ENCODE assay signal across 13 mouse cellular contexts in genomic region chr19:19246837-19247560, GRCm38 (mm10).
A peak's percentile ranks its signal among the peaks of the same experiment; 100 is the strongest.
DNase-seq lines count a peak whose midpoint lies in the region; ATAC-seq and TF ChIP-seq lines count a peak whose summit lies in the region.
"Had no signal": no experiment of that assay in that cellular context is flagged by ENCODE, and none has a peak within 500 bp of the region (broad histone marks: within the 10 kb centered on the region; RNA-seq: fewer than 3 reads in every experiment).

No protein-coding gene starts in this region.

- H3ac ChIP-seq in C2C12 (ENCODE audit: control insufficient read depth, insufficient read length, low read depth): no peak overlapping the region

- H3K4me1 ChIP-seq in forebrain, embryonic 12.5 days: peaks cover 8% of the 10 kb centered on the region
- peaks cover 8% of the 10 kb centered on the region for H3K4me1 ChIP-seq in midbrain, embryonic 12.5 days
- H3K4me1 ChIP-seq in intestine, postnatal 0 days (replicated peaks; ENCODE audit: control insufficient read depth, insufficient read depth, low read length): no peaks in the 10 kb centered on the region
- H3K4me1 ChIP-seq: hindbrain, embryonic 15.5 days had no signal

- peak overlapping the region; percentile 20 for H3K4me2 ChIP-seq in forebrain, embryonic 12.5 days
- peak overlapping the region; percentile 17; the same call in 1 of the 2 replicates for H3K4me2 ChIP-seq in midbrain, embryonic 12.5 days (replicated peaks)
- no peak overlapping the region for H3K4me2 ChIP-seq in intestine, postnatal 0 days (replicated peaks; ENCODE audit: low read depth)
- H3K4me2 ChIP-seq: hindbrain, embryonic 15.5 days had no signal

- H3K9ac ChIP-seq in forebrain, embryonic 12.5 days: no peak overlapping the region
- H3K9ac ChIP-seq in midbrain, embryonic 12.5 days (replicated peaks): no peak overlapping the region
- H3K9ac ChIP-seq in intestine, postnatal 0 days (ENCODE audit: low read depth, low read length): no peak overlapping the region
- H3K9ac ChIP-seq: hindbrain, embryonic 15.5 days had no signal

- H3K4me3 ChIP-seq in C2C12 (ENCODE audit: insufficient read depth, poor library complexity, severe bottlenecking): no peak overlapping the region
- H3K4me3 ChIP-seq in forebrain, embryonic 12.5 days (replicated peaks): no peak overlapping the region
- no peak overlapping the region for H3K4me3 ChIP-seq in midbrain, embryonic 12.5 days
- no peak overlapping the region for H3K4me3 ChIP-seq in intestine, postnatal 0 days (ENCODE audit: low read depth, low read length)
- H3K4me3 ChIP-seq: hindbrain, embryonic 15.5 days had no signal

- H3K79me3 ChIP-seq in C2C12 (ENCODE audit: low read depth): no peaks in the 10 kb centered on the region

- H3K79me2 ChIP-seq in C2C12 (ENCODE audit: control insufficient read depth, insufficient read depth): no peaks in the 10 kb centered on the region

- TF ChIP-seq CTCF in C2C12 (IDR thresholded peaks at IDR 0.05; ENCODE audit: control insufficient read depth, insufficient read depth, insufficient read length): no peak
- no peak for TF ChIP-seq CTCF in intestine, postnatal 0 days (IDR thresholded peaks at IDR 0.05; ENCODE audit: low read depth)

- no peaks in the 10 kb centered on the region for H3K36me3 ChIP-seq in C2C12 (ENCODE audit: control insufficient read depth, insufficient read depth)
- no peaks in the 10 kb centered on the region for H3K36me3 ChIP-seq in forebrain, embryonic 12.5 days (replicated peaks)
- no peaks in the 10 kb centered on the region for H3K36me3 ChIP-seq in midbrain, embryonic 12.5 days
- H3K36me3 ChIP-seq in intestine, postnatal 0 days (ENCODE audit: control insufficient read depth, insufficient read depth): no peaks in the 10 kb centered on the region
- H3K36me3 ChIP-seq: hindbrain, embryonic 15.5 days had no signal

- peak; percentile 70 for DNase-seq in R1 (ENCODE audit: low read depth, low spot score)
- DNase-seq in thymus, adult 18-20 months: no peak
- DNase-seq in urinary bladder, postnatal 36 days (ENCODE audit: low spot score in 2 of 2): no peak
- DNase-seq in B cell, adult 2 months: no peak
- DNase-seq: gastrocnemius, postnatal 10 days; left cerebral cortex, postnatal 4 days; lung, adult 2 months; thymus, postnatal 36 days had no signal

- no peak overlapping the region for H3K27ac ChIP-seq in forebrain, embryonic 12.5 days
- H3K27ac ChIP-seq in midbrain, embryonic 12.5 days (replicated peaks): no peak overlapping the region
- H3K27ac ChIP-seq in intestine, postnatal 0 days (ENCODE audit: low read depth, low read length): no peak overlapping the region
- H3K27ac ChIP-seq: hindbrain, embryonic 15.5 days had no signal

- ATAC-seq in forebrain, embryonic 12.5 days (ENCODE audit: low FRiP score): peak; percentile 83
- ATAC-seq in midbrain, embryonic 12.5 days (ENCODE audit: low FRiP score, low read depth): peak; percentile 91
- ATAC-seq in intestine, postnatal 0 days: no peak

- no peaks in the 10 kb centered on the region for H3K27me3 ChIP-seq in C2C12 (ENCODE audit: control insufficient read depth, insufficient read depth, insufficient read length)
- no peaks in the 10 kb centered on the region for H3K27me3 ChIP-seq in forebrain, embryonic 12.5 days
- no peaks in the 10 kb centered on the region for H3K27me3 ChIP-seq in midbrain, embryonic 12.5 days
- no peaks in the 10 kb centered on the region for H3K27me3 ChIP-seq in intestine, postnatal 0 days (replicated peaks; ENCODE audit: control insufficient read depth, insufficient read depth, low read length)
- H3K27me3 ChIP-seq: hindbrain, embryonic 15.5 days had no signal

- H3K9me3 ChIP-seq in forebrain, embryonic 12.5 days: no peaks in the 10 kb centered on the region
- H3K9me3 ChIP-seq in midbrain, embryonic 12.5 days: no peaks in the 10 kb centered on the region
- H3K9me3 ChIP-seq in intestine, postnatal 0 days (ENCODE audit: control insufficient read depth): no peaks in the 10 kb centered on the region
- H3K9me3 ChIP-seq: hindbrain, embryonic 15.5 days had no signal

- 52% methylated on average over 5 of the region's 5 CpGs for WGBS in forebrain, embryonic 12.5 days
- 47% methylated on average over 5 of the region's 5 CpGs for WGBS in midbrain, embryonic 12.5 days
- 48% methylated on average over 5 of the region's 5 CpGs for WGBS in intestine, postnatal 0 days

TF ChIP-seq in C2C12, 6 proteins besides CTCF, POLR2A, EP300 and RAD21:
- TF ChIP-seq MAX (IDR thresholded peaks at IDR 0.05): peak; percentile 36
- no peak for TF ChIP-seq USF1 (IDR thresholded peaks at IDR 0.05; ENCODE audit: low read depth)
- TF ChIP-seq MYOD1 (IDR thresholded peaks at IDR 0.05; ENCODE audit: control insufficient read depth, insufficient read length, low read depth): peak; percentile 18
- TF ChIP-seq CEBPB (IDR thresholded peaks at IDR 0.05; ENCODE audit: low read depth): peak; percentile 51
- peak; percentile 56 for TF ChIP-seq FOSL1 (IDR thresholded peaks at IDR 0.05; ENCODE audit: insufficient read depth, low read length, poor library complexity, severe bottlenecking)
- no peak for TF ChIP-seq MYOG (IDR thresholded peaks at IDR 0.05; ENCODE audit: control insufficient read depth, extremely low read depth, insufficient read length)
